Mouse (Mus musculus) heart, adult 2 months (tissue): ENCODE measurements around the gene Acad10.
"Not testable (repeated sequence)": the region's sequence is repeated elsewhere in the genome, so short reads cannot be mapped to it uniquely, and the experiment has no call there.

ENCODE experiments used
- CTCF ChIP-seq: fragments of 200-600 bp; IDR thresholded peaks from 2 replicates; pipeline ENCODE4 v1.8.1; 2022; ENCODE audit warnings: antibody characterized with exemption, mild to moderate bottlenecking, moderate library complexity
- POLR2A ChIP-seq: fragments of 200-500 bp; IDR thresholded peaks from 2 replicates; pipeline ENCODE4 v1.6.1; 2011; ENCODE audit warnings: mild to moderate bottlenecking, low read depth, low read length, control low read depth; ENCODE audit not compliant: insufficient read depth

DNA sequence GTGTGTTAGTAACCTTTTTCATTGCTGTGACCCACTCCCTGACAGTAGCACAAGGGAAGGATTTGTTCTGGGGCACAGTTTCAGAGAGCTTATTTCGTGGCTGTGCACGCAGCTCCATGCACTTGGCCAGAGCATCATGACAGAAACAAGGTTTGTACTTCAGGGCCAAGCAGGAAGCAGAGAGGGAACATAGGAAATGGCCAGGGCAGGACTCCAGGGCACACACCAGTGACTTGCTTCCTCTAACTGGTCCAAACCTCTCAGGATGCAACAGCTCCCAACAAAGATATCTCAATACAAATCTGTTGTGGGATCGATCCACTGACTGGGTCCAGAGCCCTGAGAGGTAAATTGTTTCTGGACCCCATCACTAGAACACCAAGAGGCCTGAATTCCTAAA lies 45.4 kb downstream of the Acad10 start:
- TF ChIP-seq CTCF, POLR2A: not testable (repeated sequence)
